Mouse (Mus musculus) liver, embryonic 14.5 days (tissue): ENCODE measurements around the gene Ptprn2.

ENCODE experiments used
- CTCF ChIP-seq: IDR thresholded peaks from 2 replicates; pipeline ENCODE4 v1.5.1; 2016; ENCODE audit warnings: antibody characterized with exemption, low read depth, control low read depth
- EP300 ChIP-seq: IDR thresholded peaks from 2 replicates; pipeline ENCODE4 v1.6.1; 2016; ENCODE audit warnings: antibody characterized with exemption, low read depth

DNA sequence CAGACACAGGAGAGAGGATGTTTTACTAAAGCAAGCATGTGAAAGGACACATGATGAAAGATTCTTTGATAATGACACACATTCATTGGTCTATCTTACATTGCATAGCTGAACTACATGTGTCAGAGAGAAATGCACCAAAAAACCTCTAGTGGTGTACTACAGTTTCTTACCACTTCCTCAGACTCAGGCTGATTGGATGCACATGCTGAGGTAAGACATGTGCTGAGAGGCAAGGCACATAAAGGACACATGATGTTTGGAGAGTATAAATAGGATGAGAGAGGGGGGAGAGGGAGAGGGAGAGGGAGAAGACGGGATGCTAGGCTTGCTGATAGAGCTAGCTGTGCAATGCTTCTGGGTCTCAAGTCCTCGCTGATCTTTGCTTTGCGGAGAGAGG lies 837.5 kb downstream of the Ptprn2 start:
- TF ChIP-seq EP300 (no peak), CTCF (no peak)
